Mouse (Mus musculus) thymus, postnatal 36 days (tissue): ENCODE measurements around the gene Spag6.

Source experiments
- DNase-seq, 2 experiments: peaks; one replicate each; pipeline ENCODE4 v3.0.0; 2022; ENCODE audit warnings: mixed read lengths in 2 of 2

Gene Spag6

GRCm38 (mm10) chr2:18688708-18689063 lies 5.1 kb upstream of the Spag6 start:
- peak; percentile 64 to 68 for DNase-seq

- peak; percentile 34 to 39 for DNase-seq
These were observed 4.5 kb upstream of the Spag6 start for GRCm38 (mm10) chr2:18689064-18689921.

- DNase-seq: peak; percentile 43 to 59
These were observed 3.7 kb upstream of the Spag6 start for GRCm38 (mm10) chr2:18690055-18690691.

DNA sequence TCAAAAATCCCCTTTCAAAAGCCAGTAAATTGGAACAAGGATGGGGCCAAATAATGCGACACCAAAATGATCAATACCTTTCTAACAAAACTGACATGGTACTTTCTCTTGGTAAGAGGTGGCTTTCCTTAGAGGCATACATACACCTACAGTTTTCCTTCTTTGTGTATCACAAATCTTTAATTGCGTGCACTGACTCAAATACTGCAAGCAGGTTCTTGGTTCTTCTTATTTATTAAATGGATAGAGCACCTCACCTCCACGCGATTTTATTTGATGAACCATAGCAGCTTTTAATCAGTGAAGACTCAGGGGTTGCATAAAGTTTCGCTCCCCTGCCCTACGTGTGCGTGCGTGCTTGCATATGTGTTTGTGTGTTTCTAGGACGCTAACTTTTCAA lies 3.1 kb upstream of the Spag6 start:
- DNase-seq: no peak

GRCm38 (mm10) chr2:18692031-18692430 lies 1.8 kb upstream of the Spag6 start:
- no peak for DNase-seq

DNA sequence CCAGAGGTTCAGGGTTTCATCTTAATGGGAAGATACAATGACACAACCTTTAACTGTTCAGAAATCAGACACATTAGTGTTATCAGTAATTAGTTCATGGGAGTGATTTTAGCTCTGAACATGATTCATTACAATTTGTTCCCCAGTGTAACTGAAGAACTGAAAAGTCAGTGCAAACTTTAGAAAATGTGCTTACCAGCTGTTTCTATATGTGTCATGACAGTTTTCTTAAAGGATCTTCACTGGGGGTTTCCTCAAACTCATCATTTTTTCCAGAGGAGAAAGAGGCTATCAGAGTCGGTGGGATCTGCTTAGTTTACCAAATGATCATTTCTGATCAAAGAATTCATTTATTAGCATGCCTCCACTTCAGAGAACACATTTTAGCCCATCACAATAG lies 1.3 kb upstream of the Spag6 start:
- no peak for DNase-seq

GRCm38 (mm10) chr2:18693491-18693870 lies 351 bp upstream of the Spag6 start:
- DNase-seq: no peak

DNA sequence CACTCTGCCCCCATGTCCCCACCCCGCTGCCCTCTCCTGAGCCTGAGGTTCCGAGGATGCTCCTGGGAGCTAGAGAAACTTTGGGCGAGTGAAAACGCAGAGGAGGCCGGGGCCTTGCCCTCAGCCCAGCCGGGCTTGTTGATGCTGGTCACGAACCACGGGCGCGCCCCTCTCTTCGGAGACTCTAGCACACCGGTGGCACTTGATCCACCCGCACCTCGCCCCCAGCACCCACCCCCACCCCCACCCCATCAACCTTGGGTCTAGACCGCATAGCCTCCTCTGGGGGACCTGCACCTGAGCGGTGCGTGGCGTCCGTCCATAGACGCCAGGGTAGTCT lies 749 bp downstream of the Spag6 start:
- DNase-seq: no peak

DNA sequence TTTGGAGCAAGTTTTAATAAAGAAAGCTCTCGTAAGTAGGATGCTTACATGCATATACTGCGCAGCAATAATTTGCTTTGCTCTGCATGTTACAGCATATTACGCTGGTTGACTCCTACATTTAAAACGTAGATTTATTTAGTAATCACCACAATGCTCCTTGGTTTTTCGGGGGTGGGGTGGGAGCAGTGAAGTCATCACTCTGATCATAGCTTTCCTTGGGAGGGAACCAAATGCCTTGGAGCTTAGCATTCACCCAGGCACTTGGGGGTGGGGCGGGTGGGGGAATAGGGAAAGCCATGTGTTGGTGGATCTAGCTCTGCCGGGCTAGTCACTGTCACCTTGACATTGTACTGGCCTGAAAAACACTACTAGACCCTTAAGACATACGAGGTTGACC lies 1.3 kb downstream of the Spag6 start:
- DNase-seq: no peak

DNA sequence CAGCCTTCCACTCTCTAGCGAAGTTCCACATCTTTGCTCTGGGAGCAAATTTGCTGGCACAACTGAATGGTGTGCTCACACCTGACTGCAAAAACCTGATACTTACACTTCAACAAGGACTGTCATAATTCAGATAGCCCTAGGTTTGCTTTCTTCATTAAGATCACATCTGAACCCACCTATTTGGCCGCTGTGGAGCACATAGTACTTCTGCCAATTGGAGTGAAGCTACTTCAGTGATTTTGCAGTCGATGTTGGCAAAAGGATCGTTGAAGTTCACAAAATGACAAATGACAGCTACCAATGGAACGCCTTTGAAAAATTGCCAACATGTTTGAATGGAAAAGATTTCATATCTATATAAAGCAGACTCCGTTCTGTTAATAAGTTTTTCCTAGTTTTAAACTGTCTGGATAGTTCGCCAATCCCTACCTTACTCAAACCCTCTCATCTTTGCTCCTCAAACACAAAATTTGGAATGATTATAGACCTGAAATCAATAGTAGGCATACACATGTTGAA lies 1.9 kb downstream of the Spag6 start:
- DNase-seq: no peak

GRCm38 (mm10) chr2:18697591-18698244 lies 3.9 kb downstream of the Spag6 start:
- no peak for DNase-seq

GRCm38 (mm10) chr2:18698663-18699385 lies 5.0 kb downstream of the Spag6 start:
- DNase-seq: peak; percentile 17 to 25

DNA sequence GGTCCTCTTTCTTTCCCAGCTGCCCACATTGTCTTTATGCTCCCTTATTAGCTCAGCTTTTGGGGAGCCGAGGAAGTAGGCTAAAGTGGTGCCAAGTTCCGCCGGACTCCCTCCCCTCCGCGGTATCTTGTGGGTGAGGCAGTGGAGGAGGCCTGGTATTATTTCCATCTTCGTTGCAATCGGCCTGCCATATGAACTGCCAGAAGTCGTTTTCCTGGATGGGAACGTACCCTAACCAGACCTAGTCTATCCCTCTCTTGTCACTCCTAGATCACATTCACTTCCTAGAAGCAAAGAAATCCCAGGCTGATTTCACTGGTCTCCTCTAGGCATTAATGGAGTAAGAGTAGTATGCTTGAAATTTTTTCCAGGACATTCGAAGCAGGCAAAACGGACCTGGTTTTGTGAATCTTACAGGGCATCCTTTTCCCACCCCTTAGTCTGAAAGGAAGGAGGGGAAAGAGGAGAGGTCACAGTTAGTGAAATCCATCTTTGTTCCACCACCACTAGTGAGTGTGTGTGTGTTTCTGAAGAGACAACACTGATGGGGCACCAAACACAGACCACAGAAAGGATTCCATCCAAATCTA lies 5.7 kb downstream of the Spag6 start:
- no peak for DNase-seq

GRCm38 (mm10) chr2:18710356-18710755 lies 16.5 kb downstream of the Spag6 start:
- no peak for DNase-seq

- DNase-seq: no peak
These were observed 19.2 kb downstream of the Spag6 start for GRCm38 (mm10) chr2:18713071-18713470.

DNA sequence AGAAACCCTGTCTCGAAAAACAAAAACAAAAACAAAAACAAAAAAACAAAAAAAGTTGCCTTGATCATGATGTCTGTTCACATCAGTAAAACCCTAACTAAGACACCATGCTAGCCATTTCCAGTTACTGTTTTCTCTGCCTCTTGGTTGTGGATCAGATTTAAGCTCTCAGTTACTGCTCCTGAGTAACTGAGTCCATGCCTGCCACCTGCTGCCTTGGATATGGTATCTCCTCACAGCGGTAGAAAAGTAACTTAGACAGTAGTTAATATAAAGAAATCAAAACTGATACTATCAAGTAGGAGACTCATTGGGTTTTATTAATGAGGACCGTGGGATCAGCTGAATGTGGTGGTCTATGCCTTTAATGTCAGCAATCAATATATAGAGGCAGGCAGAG lies 20.5 kb downstream of the Spag6 start:
- DNase-seq: no peak

DNA sequence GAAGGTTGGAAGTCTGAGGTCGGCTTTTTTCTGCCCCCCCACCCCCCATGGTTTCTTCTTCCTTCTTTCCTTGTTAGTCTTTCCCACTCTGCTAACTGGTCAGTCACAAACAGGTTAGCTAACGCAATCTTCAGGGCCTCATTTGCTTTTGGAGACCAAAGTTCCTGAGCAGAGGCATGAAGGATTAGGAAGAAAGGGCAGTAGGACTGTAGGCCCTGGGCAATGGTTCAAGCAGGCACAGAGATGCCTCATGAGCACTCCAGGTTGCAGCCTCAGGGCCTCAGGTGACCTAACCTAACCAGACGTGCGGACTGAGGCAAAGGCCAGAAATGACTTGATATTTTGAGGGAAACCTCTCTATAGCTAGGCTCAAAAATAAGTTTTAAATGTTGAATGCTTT lies 24.7 kb downstream of the Spag6 start:
- no peak for DNase-seq

DNA sequence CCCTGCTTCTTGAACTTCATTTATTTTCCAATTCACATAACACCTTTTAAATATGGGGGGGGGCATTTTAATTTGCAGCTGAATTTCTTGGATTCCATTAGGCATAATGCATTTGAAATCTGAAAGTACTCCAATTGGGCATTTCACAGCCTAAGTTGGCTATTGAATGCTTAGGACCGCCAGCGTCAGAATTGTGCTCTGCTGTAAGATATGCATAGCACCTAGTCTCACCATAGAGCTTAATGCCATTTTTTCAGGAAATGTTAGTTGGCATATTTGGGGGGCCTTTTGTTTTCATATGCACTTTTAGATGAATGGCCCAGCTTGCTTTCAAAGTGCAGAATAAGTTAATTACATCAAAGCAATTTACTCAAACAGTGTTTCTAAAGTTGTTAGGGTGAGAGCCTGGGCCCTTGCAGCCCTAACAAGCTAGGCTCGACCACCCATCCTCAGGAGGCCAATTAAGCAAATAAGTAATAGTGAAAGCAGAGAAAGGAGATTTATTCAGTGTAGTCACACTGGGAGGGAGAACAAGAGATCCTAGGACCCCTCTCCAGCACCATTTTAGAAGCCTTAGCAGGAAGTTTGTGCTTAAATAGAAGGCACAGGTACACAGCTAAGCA lies 28.5 kb downstream of the Spag6 start:
- DNase-seq: no peak

- no peak for DNase-seq
These were observed 30.6 kb downstream of the Spag6 start for GRCm38 (mm10) chr2:18724462-18724861.

DNA sequence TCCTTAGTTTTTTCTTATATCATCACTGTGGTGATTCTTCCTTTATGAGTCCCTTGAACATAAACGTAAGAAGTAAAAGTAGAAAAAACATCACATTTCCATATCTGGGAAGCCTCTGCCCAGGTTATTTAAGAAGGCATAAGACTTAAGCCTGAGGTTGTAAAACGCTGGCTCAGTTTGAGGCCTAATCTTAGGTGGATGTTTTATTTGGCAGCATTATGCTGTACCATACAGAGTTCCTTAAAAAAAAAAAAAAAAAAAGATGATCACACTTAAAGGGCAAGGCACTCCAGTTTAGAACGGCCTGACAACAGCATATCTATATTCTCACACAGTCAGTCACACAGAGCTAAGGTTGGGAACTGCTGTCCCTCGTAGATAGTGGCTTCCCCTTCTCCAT lies 32.0 kb downstream of the Spag6 start:
- DNase-seq: no peak

DNA sequence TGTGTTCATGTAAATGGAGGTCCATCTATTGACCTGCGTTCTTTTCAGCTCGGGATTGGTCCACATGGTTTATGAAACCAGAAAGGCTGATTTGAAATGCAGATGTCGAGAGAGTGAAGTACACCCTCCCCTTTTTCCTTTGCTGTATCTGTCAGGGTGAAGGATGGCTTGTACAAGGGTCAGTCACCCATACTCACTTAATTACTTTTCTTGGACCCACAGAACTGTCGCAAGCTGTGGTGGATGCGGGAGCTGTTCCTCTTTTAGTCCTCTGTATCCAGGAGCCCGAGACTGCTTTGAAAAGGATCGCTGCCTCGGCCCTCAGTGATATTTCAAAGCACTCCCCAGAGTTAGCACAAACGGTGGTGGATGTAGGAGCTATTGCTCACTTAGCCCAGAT lies 37.9 kb downstream of the Spag6 start:
- DNase-seq: no peak

GRCm38 (mm10) chr2:18734394-18735127 lies 40.7 kb downstream of the Spag6 start:
- peak; percentile 6 to 9 for DNase-seq
